Mouse (Mus musculus) hindbrain, embryonic 16.5 days (tissue): ENCODE results near the gene Kat6b. TPM values are rescaled to one million over a fixed set of nuclear protein-coding genes. Genes with fewer than 3 reads are reported as not detected.

Source experiments
- ATAC-seq: fragments of 200-750 bp; cut with Nextera tagmentation; 2 replicates; pipeline ENCODE4 v1.8.0; 2017; ENCODE audit warnings: moderate TSS enrichment, moderate library complexity
- H3K27ac ChIP-seq: fragments of 300-500 bp; sonication (generic); 2 replicates; pipeline ENCODE4 v1.5.1; 2014; ENCODE audit warnings: low read depth, mild to moderate bottlenecking, control low read depth, low read length, moderate library complexity
- H3K27me3 ChIP-seq: fragments of 300-500 bp; sonication (generic); replicated peaks from 2 replicates; pipeline ENCODE4 v1.6.1; 2014; ENCODE audit warnings: low read length; ENCODE audit not compliant: control insufficient read depth, insufficient read depth
- H3K36me3 ChIP-seq: fragments of 300-500 bp; sonication (generic); 2 replicates; pipeline ENCODE4 v1.6.1; 2014; ENCODE audit warnings: mild to moderate bottlenecking, low read length, moderate library complexity, mixed read lengths; ENCODE audit not compliant: control insufficient read depth, insufficient read depth
- H3K4me1 ChIP-seq: fragments of 300-500 bp; sonication (generic); 2 replicates; pipeline ENCODE4 v1.6.1; 2014; ENCODE audit warnings: low read depth, low read length; ENCODE audit not compliant: control insufficient read depth, insufficient read depth
- H3K4me2 ChIP-seq: fragments of 300-500 bp; sonication (generic); 2 replicates; pipeline ENCODE4 v1.6.1; 2014; ENCODE audit warnings: mild to moderate bottlenecking, low read length, control low read depth, moderate library complexity
- H3K4me3 ChIP-seq: fragments of 300-500 bp; sonication (generic); 2 replicates; pipeline ENCODE4 v1.5.1; 2014; ENCODE audit warnings: mild to moderate bottlenecking, low read length, control low read depth, moderate library complexity
- H3K9ac ChIP-seq: fragments of 300-500 bp; sonication (generic); 2 replicates; pipeline ENCODE4 v1.6.1; 2014; ENCODE audit warnings: low read depth, mild to moderate bottlenecking, control low read depth, low read length, moderate library complexity
- H3K9me3 ChIP-seq: fragments of 300-500 bp; sonication (generic); 2 replicates; pipeline ENCODE4 v1.6.1; 2014; ENCODE audit warnings: mild to moderate bottlenecking, low read length, moderate library complexity; ENCODE audit not compliant: control insufficient read depth
- WGBS: fragments of 180-500 bp; shearing (Covaris S2); extraction: QIAGEN DNeasy Blood & Tissue Kit; methylation state at CpG from one replicate; pipeline ENCODE4 v1.1.7; 2014; 5-methylcytosine and 5-hydroxymethylcytosine counted together
- polyA plus RNA-seq: library from polyadenylated mRNA; unstranded; fragments of >200 nt; fragmentation: Nextera tagmentation; extraction: Ambion mirVana; gene quantifications from 2 replicates; pipeline ENCODE4 v1.2.1, GENCODE M21; 2015

Kat6b gene
- polyA plus RNA-seq, 1 experiment from 2014 or later, result 14.2 TPM

- H3K27me3 ChIP-seq, result no peaks in the 10 kb centered on the region
- H3K9ac ChIP-seq, result no peak overlapping the region
- H3K36me3 ChIP-seq, result no peaks in the 10 kb centered on the region
- H3K4me2 ChIP-seq, result no peak overlapping the region
- peaks cover 12% of the 10 kb centered on the region for H3K4me1 ChIP-seq
- H3K9me3 ChIP-seq, result no peaks in the 10 kb centered on the region
- no peak for ATAC-seq
- WGBS, result 86% methylated on average over 8 of the region's 8 CpGs
- H3K27ac ChIP-seq, result no peak overlapping the region
- no peak overlapping the region for H3K4me3 ChIP-seq
These were observed 72.8 kb downstream of the Kat6b start for GRCm38 (mm10) chr14:21554046-21554445.

DNA sequence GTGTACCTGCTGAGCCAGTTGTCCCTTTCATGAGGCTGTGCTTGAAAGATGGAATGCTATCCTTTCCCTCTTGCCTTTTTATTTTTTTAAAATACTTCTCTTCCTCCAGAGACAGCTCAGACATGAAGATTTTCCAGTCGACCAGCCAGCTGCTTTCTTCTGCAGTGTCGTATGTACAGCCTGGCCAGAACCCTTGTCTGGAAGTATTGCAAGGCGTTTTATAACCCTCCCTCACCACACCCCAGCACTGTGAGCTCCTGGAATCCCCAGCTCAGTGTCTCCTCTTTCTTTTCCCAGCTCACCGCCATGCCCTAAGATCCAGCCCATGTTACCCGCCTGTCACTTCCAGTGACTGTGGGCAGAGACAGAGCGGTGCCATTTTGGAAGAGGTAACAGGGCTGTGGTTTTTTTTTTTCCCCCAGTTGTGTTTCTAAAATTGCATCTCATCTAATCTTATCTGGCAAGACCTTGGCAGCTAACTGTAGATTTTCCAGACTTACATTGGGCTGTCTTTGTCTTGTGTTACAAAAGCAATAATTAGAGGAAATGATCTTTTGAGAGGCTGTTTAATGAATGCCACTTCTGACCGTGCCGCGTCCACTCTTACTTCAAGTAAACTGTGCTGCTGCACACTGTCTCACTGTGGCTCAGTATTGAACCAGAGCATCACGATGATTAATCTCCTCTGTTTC lies 77.4 kb downstream of the Kat6b start:
- H3K36me3 ChIP-seq, result no peaks in the 10 kb centered on the region
- no peak overlapping the region for H3K9ac ChIP-seq
- no peak overlapping the region for H3K4me2 ChIP-seq
- H3K27me3 ChIP-seq, result no peaks in the 10 kb centered on the region
- H3K4me1 ChIP-seq, result peaks cover 9% of the 10 kb centered on the region
- no peak overlapping the region for H3K27ac ChIP-seq
- WGBS, result 57% methylated on average over 10 of the region's 10 CpGs
- H3K4me3 ChIP-seq, result no peak overlapping the region
- H3K9me3 ChIP-seq, result no peaks in the 10 kb centered on the region
- ATAC-seq, result no peak

DNA sequence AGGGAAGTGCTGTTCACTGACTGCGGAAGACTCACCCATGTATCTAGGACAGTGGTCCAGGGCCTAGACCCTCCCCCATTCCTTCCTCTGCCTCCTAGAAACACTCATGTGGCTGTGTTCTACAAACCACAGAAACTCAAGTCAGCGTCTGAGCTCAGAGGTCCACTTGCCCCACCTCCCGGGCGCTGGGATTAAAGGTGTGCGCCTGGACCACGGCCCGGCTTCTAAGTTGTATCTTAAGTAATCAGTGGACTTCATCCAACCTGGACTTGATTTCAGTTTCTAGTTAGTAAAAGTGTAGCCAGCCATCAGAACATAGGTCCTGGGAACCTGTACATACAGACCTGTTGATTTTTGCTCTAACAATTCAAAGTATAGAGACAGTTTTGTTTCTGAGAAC lies 78.2 kb downstream of the Kat6b start:
- Histone ChIP-seq H3K4me2 (no peak overlapping the region), H3K9ac (no peak overlapping the region), H3K27ac (no peak overlapping the region), H3K4me1 (peaks cover 9% of the 10 kb centered on the region), H3K36me3 (no peaks in the 10 kb centered on the region), H3K4me3 (no peak overlapping the region), H3K27me3 (no peaks in the 10 kb centered on the region), H3K9me3 (no peaks in the 10 kb centered on the region)
- no peak for ATAC-seq
- 89% methylated on average over 7 of the region's 7 CpGs for WGBS

DNA sequence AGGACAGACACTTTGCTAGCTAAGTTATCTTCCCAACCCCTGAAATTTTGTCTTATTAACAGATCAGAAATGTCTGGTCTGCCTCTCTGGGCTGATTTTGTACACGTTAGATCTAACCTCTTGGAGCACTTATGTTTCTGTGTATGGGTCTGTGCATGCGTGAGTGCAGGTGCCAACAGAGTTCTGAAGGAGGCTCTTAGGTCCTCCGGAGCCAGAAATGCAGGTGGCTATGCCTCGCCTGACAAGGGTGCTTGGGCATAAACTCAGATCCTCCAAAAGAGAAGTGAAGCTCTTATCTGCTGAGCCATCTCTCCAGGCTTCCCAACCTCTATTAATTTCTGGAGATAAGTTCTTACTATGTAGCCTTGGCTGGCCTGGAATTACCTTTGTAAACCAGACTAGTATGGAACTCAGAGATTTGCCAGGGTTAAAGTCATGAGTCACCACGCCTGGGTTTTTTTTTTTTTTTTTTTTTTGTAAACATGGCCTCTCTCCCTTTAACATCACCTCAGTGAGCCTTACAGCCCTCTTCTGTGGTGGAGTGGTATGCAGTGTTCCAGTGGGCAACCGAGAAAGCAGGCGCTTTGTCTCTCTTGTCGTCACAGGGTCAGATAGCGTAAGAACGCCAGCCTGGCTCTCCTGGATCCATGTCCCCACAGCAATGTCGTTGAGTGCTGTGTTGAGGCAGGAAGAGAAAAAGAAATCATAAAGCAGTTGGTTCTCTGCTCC lies 79.4 kb downstream of the Kat6b start:
- Histone ChIP-seq H3K9ac (no peak overlapping the region), H3K9me3 (no peaks in the 10 kb centered on the region)
- WGBS, result 90% methylated on average over 11 of the region's 11 CpGs

DNA sequence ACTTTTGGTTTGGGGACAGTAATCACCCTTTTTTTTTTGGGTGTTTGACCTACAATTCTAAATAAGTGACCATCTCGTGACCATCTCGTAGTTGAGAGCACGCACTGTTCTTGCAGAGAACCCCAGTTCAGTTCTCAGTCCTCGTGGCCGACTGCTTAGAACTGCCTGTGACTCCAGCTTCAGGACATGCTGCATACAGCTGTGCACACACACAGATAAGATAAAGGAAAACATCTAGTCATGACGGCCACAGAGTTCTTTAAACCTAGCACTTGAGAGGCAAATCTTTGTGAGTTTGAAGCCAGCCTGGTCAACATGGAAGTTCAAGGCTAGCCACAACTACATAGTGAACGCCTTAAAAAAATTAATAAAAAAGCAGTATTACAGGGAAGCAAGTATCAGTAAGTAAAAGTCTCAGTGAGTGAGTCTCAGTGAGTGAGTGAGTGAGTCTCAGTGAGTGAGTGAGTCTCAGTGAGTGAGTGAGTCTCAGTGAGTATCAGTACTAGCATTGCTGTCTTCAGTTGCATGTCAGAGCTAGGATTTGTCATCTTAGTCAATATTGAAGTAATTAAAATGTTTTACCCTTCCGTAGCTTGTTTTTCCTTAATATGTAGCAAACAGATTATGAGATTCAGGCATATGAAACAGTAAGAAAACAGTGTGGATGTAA lies 80.3 kb downstream of the Kat6b start:
- H3K4me2 ChIP-seq, result no peak overlapping the region
- WGBS, result 96% methylated on average over 8 of the region's 8 CpGs

More for the DNA sequence above, 79.4 kb downstream of the Kat6b start:
- H3K36me3 ChIP-seq, result no peaks in the 10 kb centered on the region
- peaks cover 9% of the 10 kb centered on the region for H3K4me1 ChIP-seq
- no peak overlapping the region for H3K4me3 ChIP-seq
- no peak for ATAC-seq
- H3K27ac ChIP-seq, result no peak overlapping the region
- H3K27me3 ChIP-seq, result no peaks in the 10 kb centered on the region
- H3K4me2 ChIP-seq, result no peak overlapping the region

DNA sequence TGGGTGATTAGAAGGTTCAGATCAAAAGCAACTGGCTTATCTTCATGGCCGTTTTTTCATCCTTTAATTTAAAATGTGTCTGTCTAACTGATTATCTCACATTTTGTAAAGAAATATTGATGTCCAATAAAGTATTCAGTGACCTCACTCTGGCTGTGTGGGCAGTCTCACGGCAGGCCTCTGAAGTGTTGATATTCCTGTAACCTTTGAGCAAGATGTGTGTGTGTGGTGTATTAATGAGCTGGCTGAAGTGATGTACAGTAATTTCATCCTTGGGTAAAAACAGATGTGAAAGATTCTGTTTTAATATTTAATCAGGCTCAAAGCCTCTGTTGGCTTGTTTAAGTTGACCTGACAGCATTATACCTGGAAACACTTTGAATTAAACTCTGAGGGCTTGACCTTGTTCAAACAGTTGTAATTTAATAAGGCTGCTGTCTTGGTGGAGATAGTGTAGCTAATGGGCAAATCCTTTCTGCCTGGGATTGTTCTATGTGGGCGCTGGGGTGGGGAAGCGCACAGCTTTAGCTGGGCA lies 82.4 kb downstream of the Kat6b start:
- H3K9ac ChIP-seq, result no peak overlapping the region
- no peaks in the 10 kb centered on the region for H3K36me3 ChIP-seq
- peaks cover 3% of the 10 kb centered on the region for H3K4me1 ChIP-seq
- no peaks in the 10 kb centered on the region for H3K27me3 ChIP-seq
- no peak overlapping the region for H3K4me2 ChIP-seq
- H3K27ac ChIP-seq, result no peak overlapping the region
- ATAC-seq, result no peak
- H3K4me3 ChIP-seq, result no peak overlapping the region
- no peaks in the 10 kb centered on the region for H3K9me3 ChIP-seq
- WGBS, result 72% methylated on average over 4 of the region's 4 CpGs

More for the DNA sequence above, 80.3 kb downstream of the Kat6b start:
- H3K36me3 ChIP-seq, result no peaks in the 10 kb centered on the region
- H3K9ac ChIP-seq, result no peak overlapping the region
- peaks cover 9% of the 10 kb centered on the region for H3K4me1 ChIP-seq
- H3K4me3 ChIP-seq, result no peak overlapping the region
- no peaks in the 10 kb centered on the region for H3K9me3 ChIP-seq
- no peak overlapping the region for H3K27ac ChIP-seq
- no peak for ATAC-seq
- H3K27me3 ChIP-seq, result no peaks in the 10 kb centered on the region

DNA sequence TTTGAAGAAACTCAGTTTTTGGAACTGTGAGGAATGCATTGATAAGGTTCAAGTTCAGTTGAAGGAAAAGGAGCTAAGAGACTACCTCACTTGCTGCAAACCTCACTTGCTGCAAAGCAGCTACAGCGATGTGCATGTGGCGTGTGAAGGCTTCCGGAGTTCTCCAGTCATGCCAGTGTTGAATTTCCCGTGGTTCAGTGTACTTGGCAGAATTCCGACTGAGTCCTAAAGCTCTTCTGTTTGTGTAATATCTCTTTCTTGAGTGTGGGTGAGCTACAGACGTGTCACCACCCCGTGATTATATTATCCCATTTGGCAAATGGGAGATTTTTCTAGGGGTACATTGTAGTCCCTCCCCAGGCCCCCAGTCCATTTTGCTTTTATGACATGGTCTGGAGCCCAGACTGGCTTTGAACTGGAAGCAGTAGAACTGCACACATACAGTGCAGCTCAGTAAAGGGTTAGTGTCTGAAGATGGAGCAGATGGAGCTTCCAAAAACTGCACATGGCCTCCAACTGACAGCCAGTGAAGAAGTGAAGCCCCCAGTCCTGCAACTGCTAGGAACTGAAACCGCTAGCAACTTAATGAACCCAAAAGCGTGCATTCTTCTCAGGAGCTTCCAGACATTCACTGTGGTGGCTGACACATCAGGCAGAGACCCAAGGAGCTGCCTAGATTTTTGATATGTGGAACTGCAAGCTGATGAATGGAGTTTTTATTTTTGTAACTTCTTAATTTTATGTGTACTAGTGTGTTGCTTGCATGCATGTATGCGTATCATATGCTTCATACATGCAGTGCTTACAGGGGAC lies 84.5 kb downstream of the Kat6b start:
- H3K27ac ChIP-seq, result no peak overlapping the region

GRCm38 (mm10) chr14:21567293-21567984 lies 86.2 kb downstream of the Kat6b start:
- Histone ChIP-seq H3K4me1 (peaks cover 7% of the 10 kb centered on the region), H3K36me3 (no peaks in the 10 kb centered on the region), H3K4me2 (no peak overlapping the region), H3K4me3 (no peak overlapping the region), H3K27me3 (no peaks in the 10 kb centered on the region), H3K27ac (no peak overlapping the region), H3K9me3 (no peaks in the 10 kb centered on the region), H3K9ac (no peak overlapping the region)
- WGBS, result 93% methylated on average over 7 of the region's 7 CpGs
- ATAC-seq, result no peak

More for the DNA sequence above, 84.5 kb downstream of the Kat6b start:
- Histone ChIP-seq H3K27me3 (no peaks in the 10 kb centered on the region), H3K4me2 (no peak overlapping the region), H3K9me3 (no peaks in the 10 kb centered on the region), H3K36me3 (no peaks in the 10 kb centered on the region), H3K4me3 (no peak overlapping the region), H3K4me1 (peaks cover 7% of the 10 kb centered on the region), H3K9ac (no peak overlapping the region)
- ATAC-seq, result no peak
- 86% methylated on average over 10 of the region's 10 CpGs for WGBS
